Mouse (Mus musculus) erythroblast, embryonic 14.5 days (primary cell): Measurements from ENCODE around the gene Cog3. TPM values are rescaled to one million over a fixed set of nuclear protein-coding genes. Genes with fewer than 3 reads are reported as not detected.

Experiments
- H3K27me3 ChIP-seq: 2 replicates; pipeline ENCODE4 v1.6.1; 2012; ENCODE audit warnings: inconsistent platforms; ENCODE audit not compliant: control insufficient read depth
- H3K36me3 ChIP-seq: 2 replicates; pipeline ENCODE4 v1.6.1; 2012; ENCODE audit warnings: mild to moderate bottlenecking, inconsistent platforms; ENCODE audit not compliant: control insufficient read depth
- H3K4me1 ChIP-seq: 2 replicates; pipeline ENCODE4 v1.6.1; 2012; ENCODE audit warnings: inconsistent platforms; ENCODE audit not compliant: control insufficient read depth
- H3K4me3 ChIP-seq: replicated peaks from 2 replicates; pipeline ENCODE3; 2012; ENCODE audit warnings: moderate library complexity, mild to moderate bottlenecking, inconsistent platforms
- H3K9me3 ChIP-seq: 2 replicates; pipeline ENCODE4 v1.6.1; 2012; ENCODE audit warnings: low read length, inconsistent platforms, mixed read lengths; ENCODE audit not compliant: control insufficient read depth
- GATA1 ChIP-seq: IDR thresholded peaks from 2 replicates; pipeline ENCODE4 v1.6.1; 2012; ENCODE audit warnings: low read length, inconsistent platforms, mixed read lengths
- TAL1 ChIP-seq: IDR thresholded peaks from 3 replicates; pipeline ENCODE4 v1.6.1; 2012; ENCODE audit warnings: low read length, inconsistent platforms, mixed read lengths
- polyA plus RNA-seq: library from polyadenylated mRNA; stranded (reverse); fragments of >175 nt; gene quantifications from 2 replicates; pipeline ENCODE4 v1.2.3, GENCODE M21; 2012

The Cog3 gene
- polyA plus RNA-seq = 0.18 and 0.23 TPM in 2 replicates

- peak within 1 kb of the TSS; percentile 97 for H3K4me3 ChIP-seq
- TF ChIP-seq GATA1 = no peak
- TF ChIP-seq TAL1 = no peak
- H3K36me3 ChIP-seq = peaks cover 11% of the 10 kb centered on the region
- H3K4me1 ChIP-seq = peaks cover 50% of the 10 kb centered on the region
- no peaks in the 10 kb centered on the region for H3K27me3 ChIP-seq
- H3K9me3 ChIP-seq = no peaks in the 10 kb centered on the region
Observed at GRCm38 (mm10) chr14:75753991-75754817, at the start of gene Cog3. Gene Cog3 (minus strand): TSS chr14:75754517.

- no peaks in the 10 kb centered on the region for H3K9me3 ChIP-seq
- H3K4me1 ChIP-seq = no peaks in the 10 kb centered on the region
- TF ChIP-seq TAL1 (no peak), GATA1 (no peak)
- no peaks in the 10 kb centered on the region for H3K36me3 ChIP-seq
- peaks cover 3% of the 10 kb centered on the region; the same call in 1 of the 2 replicates for H3K27me3 ChIP-seq
- no peak overlapping the region for H3K4me3 ChIP-seq
Observed at GRCm38 (mm10) chr14:75797769-75798386, 43.6 kb upstream of the Cog3 start.

GRCm38 (mm10) chr14:75795918-75796317 is 41.6 kb upstream of the Cog3 start:
- Histone ChIP-seq H3K27me3 (peaks cover 3% of the 10 kb centered on the region; the same call in 1 of the 2 replicates), H3K4me3 (no peak overlapping the region), H3K4me1 (no peaks in the 10 kb centered on the region; the same call in 1 of the 2 replicates), H3K9me3 (no peaks in the 10 kb centered on the region; the same call in 1 of the 2 replicates), H3K36me3 (no peaks in the 10 kb centered on the region)
- no peak for TF ChIP-seq GATA1
- no peak for TF ChIP-seq TAL1

- Histone ChIP-seq H3K4me3 (no peak overlapping the region), H3K27me3 (peaks cover 3% of the 10 kb centered on the region; the same call in 1 of the 2 replicates), H3K4me1 (no peaks in the 10 kb centered on the region; the same call in 1 of the 2 replicates), H3K9me3 (no peaks in the 10 kb centered on the region; the same call in 1 of the 2 replicates), H3K36me3 (no peaks in the 10 kb centered on the region)
- TF ChIP-seq TAL1 = no peak
- no peak for TF ChIP-seq GATA1
Observed at GRCm38 (mm10) chr14:75794726-75795125, 40.4 kb upstream of the Cog3 start.

GRCm38 (mm10) chr14:75794324-75794723 is 40.0 kb upstream of the Cog3 start:
- H3K4me1 ChIP-seq = peaks cover 1% of the 10 kb centered on the region; the same call in 1 of the 2 replicates

GRCm38 (mm10) chr14:75793110-75793509 is 38.8 kb upstream of the Cog3 start:
- Histone ChIP-seq H3K4me3 (no peak overlapping the region), H3K36me3 (no peaks in the 10 kb centered on the region), H3K4me1 (peaks cover 7% of the 10 kb centered on the region), H3K27me3 (peaks cover 6% of the 10 kb centered on the region; the same call in 1 of the 2 replicates), H3K9me3 (no peaks in the 10 kb centered on the region; the same call in 1 of the 2 replicates)
- TF ChIP-seq GATA1 (no peak), TAL1 (no peak)

More at GRCm38 (mm10) chr14:75794324-75794723, 40.0 kb upstream of the Cog3 start:
- H3K4me3 ChIP-seq = no peak overlapping the region
- no peaks in the 10 kb centered on the region; the same call in 1 of the 2 replicates for H3K9me3 ChIP-seq
- no peaks in the 10 kb centered on the region for H3K36me3 ChIP-seq
- TF ChIP-seq TAL1 = no peak
- TF ChIP-seq GATA1 = no peak
- peaks cover 4% of the 10 kb centered on the region; the same call in 1 of the 2 replicates for H3K27me3 ChIP-seq

GRCm38 (mm10) chr14:75791372-75791771 is 37.1 kb upstream of the Cog3 start:
- Histone ChIP-seq H3K36me3 (no peaks in the 10 kb centered on the region), H3K4me1 (peaks cover 15% of the 10 kb centered on the region), H3K9me3 (no peaks in the 10 kb centered on the region; the same call in 1 of the 2 replicates), H3K4me3 (no peak overlapping the region), H3K27me3 (0 out of 2 replicates have a peak, but pooled peaks cover 3% of the 10 kb centered on the region)
- no peak for TF ChIP-seq TAL1
- no peak for TF ChIP-seq GATA1

GRCm38 (mm10) chr14:75790411-75790996 is 36.2 kb upstream of the Cog3 start:
- no peaks in the 10 kb centered on the region; the same call in 1 of the 2 replicates for H3K9me3 ChIP-seq
- 0 out of 2 replicates have a peak, but pooled peaks cover 3% of the 10 kb centered on the region for H3K27me3 ChIP-seq
- H3K4me1 ChIP-seq = peaks cover 22% of the 10 kb centered on the region
- TF ChIP-seq TAL1 = no peak
- TF ChIP-seq GATA1 = no peak
- H3K36me3 ChIP-seq = no peaks in the 10 kb centered on the region
- H3K4me3 ChIP-seq = no peak overlapping the region
